In genomic region chr14:122256261-122256634, GRCm38 (mm10) we compare ENCODE assay signal across 13 mouse cellular contexts.
DNase-seq lines count a peak whose midpoint lies in the region; ATAC-seq lines count a peak whose summit lies in the region.
"Had no signal": no experiment of that assay in that cellular context is flagged by ENCODE, and none has a peak within 500 bp of the region (broad histone marks: within the 10 kb centered on the region; RNA-seq: fewer than 3 reads in every experiment).

No protein-coding gene starts in this region.

- no peak for ATAC-seq in heart, embryonic 12.5 days (ENCODE audit: insufficient number of reproducible peaks, low FRiP score)
- peak; percentile 74 for ATAC-seq in forebrain, embryonic 11.5 days (replicated peaks; ENCODE audit: low FRiP score)
- ATAC-seq in neural tube, embryonic 15.5 days (ENCODE audit: low FRiP score) = no peak

- intact Hi-C loops in gastrocnemius, postnatal 14 days (cut with DNase I; ENCODE audit: low total_unique reads) = no loop called here

- peaks cover 49% of the 10 kb centered on the region for H3K27me3 ChIP-seq in heart, embryonic 12.5 days (replicated peaks)
- peaks cover 10% of the 10 kb centered on the region; the same call in 1 of the 2 replicates for H3K27me3 ChIP-seq in forebrain, embryonic 11.5 days (ENCODE audit: control insufficient read depth, insufficient read depth, low read length)
- peaks cover 31% of the 10 kb centered on the region for H3K27me3 ChIP-seq in limb, embryonic 10.5 days (ENCODE audit: low read depth, poor library complexity, severe bottlenecking)
- peaks cover 16% of the 10 kb centered on the region for H3K27me3 ChIP-seq in neural tube, embryonic 15.5 days (replicated peaks)

- H3K4me2 ChIP-seq in heart, embryonic 12.5 days = peak overlapping the region; percentile 50
- peak overlapping the region; percentile 26 for H3K4me2 ChIP-seq in forebrain, embryonic 11.5 days (ENCODE audit: low read depth, low read length, severe bottlenecking)
- H3K4me2 ChIP-seq in neural tube, embryonic 15.5 days = peak overlapping the region; percentile 38
- H3K4me2 ChIP-seq: embryonic facial prominence, embryonic 15.5 days had no signal

- H3K4me3 ChIP-seq in heart, embryonic 12.5 days = peak overlapping the region; percentile 25; the same call in 1 of the 2 replicates
- no peak overlapping the region for H3K4me3 ChIP-seq in forebrain, embryonic 11.5 days (ENCODE audit: low read depth, low read length)
- H3K4me3 ChIP-seq in limb, embryonic 10.5 days = peak overlapping the region; percentile 35
- H3K4me3 ChIP-seq in neural tube, embryonic 15.5 days (replicated peaks) = 0 out of 2 replicates have a peak overlapping the region, but pooled peaks have one; percentile 1
- H3K4me3 ChIP-seq: embryonic facial prominence, embryonic 15.5 days had no signal

- 31% methylated on average over 8 of the region's 8 CpGs for WGBS in heart, embryonic 12.5 days
- WGBS in forebrain, embryonic 11.5 days = 4% methylated on average over 8 of the region's 8 CpGs
- 9% methylated on average over 8 of the region's 8 CpGs for WGBS in limb, embryonic 10.5 days
- 7% methylated on average over 8 of the region's 8 CpGs for WGBS in neural tube, embryonic 15.5 days

- no peaks in the 10 kb centered on the region for H3K36me3 ChIP-seq in heart, embryonic 12.5 days
- H3K36me3 ChIP-seq in forebrain, embryonic 11.5 days (ENCODE audit: control insufficient read depth, insufficient read depth, low read length) = no peaks in the 10 kb centered on the region
- no peaks in the 10 kb centered on the region for H3K36me3 ChIP-seq in limb, embryonic 10.5 days
- H3K36me3 ChIP-seq in neural tube, embryonic 15.5 days = no peaks in the 10 kb centered on the region
- H3K36me3 ChIP-seq: embryonic facial prominence, embryonic 15.5 days; heart, embryonic 10.5 days had no signal

- no peak for DNase-seq in heart, adult 8-10 months (ENCODE audit: low spot score)
- DNase-seq in forebrain, embryonic 11.5 days (ENCODE audit: low spot score) = peak; percentile 69
- DNase-seq in limb, embryonic 10.5 days (ENCODE audit: low spot score) = no peak
- no peak for DNase-seq in layer of hippocampus, postnatal 14 days (ENCODE audit: low spot score in 2 of 2)
- no peak for DNase-seq in gastrocnemius, postnatal 14 days
- DNase-seq in gastrocnemius, adult 18-20 months (ENCODE audit: low spot score) = no peak
- DNase-seq: adrenal gland, adult 2 months; right cerebral cortex, postnatal 14 days had no signal

- H3K4me1 ChIP-seq in heart, embryonic 12.5 days (replicated peaks) = peaks cover 9% of the 10 kb centered on the region
- H3K4me1 ChIP-seq in forebrain, embryonic 11.5 days (replicated peaks; ENCODE audit: control insufficient read depth, insufficient read depth, low read length) = peaks cover 29% of the 10 kb centered on the region; the same call in 1 of the 2 replicates
- H3K4me1 ChIP-seq in limb, embryonic 10.5 days = peaks cover 48% of the 10 kb centered on the region
- peaks cover 11% of the 10 kb centered on the region for H3K4me1 ChIP-seq in neural tube, embryonic 15.5 days
- H3K4me1 ChIP-seq: embryonic facial prominence, embryonic 15.5 days had no signal

- H3K9me3 ChIP-seq in heart, embryonic 12.5 days (replicated peaks) = no peaks in the 10 kb centered on the region
- no peaks in the 10 kb centered on the region for H3K9me3 ChIP-seq in forebrain, embryonic 11.5 days (ENCODE audit: control insufficient read depth, low read length)
- H3K9me3 ChIP-seq in limb, embryonic 10.5 days (replicated peaks) = no peaks in the 10 kb centered on the region
- no peaks in the 10 kb centered on the region for H3K9me3 ChIP-seq in neural tube, embryonic 15.5 days (replicated peaks)
- H3K9me3 ChIP-seq: embryonic facial prominence, embryonic 15.5 days; heart, embryonic 10.5 days had no signal

- H3K9ac ChIP-seq in heart, embryonic 12.5 days = no peak overlapping the region
- H3K9ac ChIP-seq in forebrain, embryonic 11.5 days (ENCODE audit: low read length) = no peak overlapping the region
- no peak overlapping the region for H3K9ac ChIP-seq in neural tube, embryonic 15.5 days (replicated peaks)
- H3K9ac ChIP-seq: embryonic facial prominence, embryonic 15.5 days; liver, embryonic 14.5 days had no signal

- H3K27ac ChIP-seq in heart, embryonic 12.5 days (ENCODE audit: poor library complexity, severe bottlenecking) = no peak overlapping the region
- peak overlapping the region; percentile 66 for H3K27ac ChIP-seq in forebrain, embryonic 11.5 days (ENCODE audit: low read depth, low read length)
- H3K27ac ChIP-seq in limb, embryonic 10.5 days = peak overlapping the region; percentile 77
- H3K27ac ChIP-seq in neural tube, embryonic 15.5 days (replicated peaks) = no peak overlapping the region
- H3K27ac ChIP-seq: embryonic facial prominence, embryonic 15.5 days; heart, embryonic 10.5 days; liver, embryonic 14.5 days had no signal

Comparison
In these comparisons a context has a peak if more than half of its experiments do, and no peak if none do; other contexts are left out.
1. H3K27ac ChIP-seq: peak in forebrain, embryonic 11.5 days (single experiment) and limb, embryonic 10.5 days (single experiment); none in heart, embryonic 12.5 days (single experiment) and neural tube, embryonic 15.5 days (single experiment).
2. Peak in every context shown above with its lines, with median percentiles within 50 percentile points of each other: H3K4me2 ChIP-seq.